Mouse (Mus musculus) yolk sac, embryonic 10.5 days (tissue): ENCODE measurements around the gene Ino80.
A peak's percentile ranks its signal among the peaks of the same experiment; 100 is the strongest.
"Not testable (repeated sequence)": the region's sequence is repeated elsewhere in the genome, so short reads cannot be mapped to it uniquely, and the experiment has no call there.

Experiments used
- DNase-seq: peaks from one replicate; pipeline ENCODE4 v3.0.0-alpha.2; 2017; ENCODE audit warnings: low spot score

The Ino80 gene

GRCm38 (mm10) chr2:119477571-119478396 is at the start of gene Ino80:
Ino80 (minus strand) TSS chr2:119477687.
- peak; percentile 99 for DNase-seq

GRCm38 (mm10) chr2:119525422-119525821 is 47.9 kb upstream of the Ino80 start:
- DNase-seq = no peak

- DNase-seq = no peak
These were observed 46.3 kb upstream of the Ino80 start for GRCm38 (mm10) chr2:119523836-119524235.

- no peak for DNase-seq
These were observed 43.1 kb upstream of the Ino80 start for GRCm38 (mm10) chr2:119520550-119520949.

GRCm38 (mm10) chr2:119516811-119517210 is 39.3 kb upstream of the Ino80 start:
- DNase-seq = no peak

- no peak for DNase-seq
These were observed 36.6 kb upstream of the Ino80 start for GRCm38 (mm10) chr2:119514026-119514522.

- no peak for DNase-seq
These were observed 34.8 kb upstream of the Ino80 start for GRCm38 (mm10) chr2:119512292-119512691.

- DNase-seq = no peak
These were observed 33.4 kb upstream of the Ino80 start for GRCm38 (mm10) chr2:119510856-119511255.

- not testable (repeated sequence) for DNase-seq
These were observed 31.0 kb upstream of the Ino80 start for GRCm38 (mm10) chr2:119508518-119508917.

GRCm38 (mm10) chr2:119507108-119507507 is 29.6 kb upstream of the Ino80 start:
- DNase-seq = no peak

GRCm38 (mm10) chr2:119500965-119501652 is 23.6 kb upstream of the Ino80 start:
- DNase-seq = no peak

GRCm38 (mm10) chr2:119498859-119499258 is 21.4 kb upstream of the Ino80 start:
- DNase-seq = no peak

GRCm38 (mm10) chr2:119496082-119496481 is 18.6 kb upstream of the Ino80 start:
- no peak for DNase-seq

GRCm38 (mm10) chr2:119491953-119492352 is 14.5 kb upstream of the Ino80 start:
- DNase-seq = no peak

GRCm38 (mm10) chr2:119486488-119486887 is 9.0 kb upstream of the Ino80 start:
- no peak for DNase-seq

GRCm38 (mm10) chr2:119482307-119482706 is 4.8 kb upstream of the Ino80 start:
- DNase-seq = peak; percentile 22

- DNase-seq = no peak
These were observed 886 bp upstream of the Ino80 start for GRCm38 (mm10) chr2:119478397-119478749.

GRCm38 (mm10) chr2:119476621-119477391 is 681 bp downstream of the Ino80 start:
- peak; percentile 78 for DNase-seq

- no peak for DNase-seq
These were observed 1.3 kb downstream of the Ino80 start for GRCm38 (mm10) chr2:119476166-119476565.

- no peak for DNase-seq
These were observed 13.5 kb downstream of the Ino80 start for GRCm38 (mm10) chr2:119463945-119464344.

- no peak for DNase-seq
These were observed 14.2 kb downstream of the Ino80 start for GRCm38 (mm10) chr2:119463114-119463775.

GRCm38 (mm10) chr2:119461028-119461427 is 16.5 kb downstream of the Ino80 start:
- DNase-seq = no peak
